Mouse (Mus musculus) small intestine, adult 2 months (tissue): ENCODE measurements at regions not wholly inside any gene's neighbourhood (a gene's known extent, or its start where the extent isn't known, plus 50 kb on each side); places are given as distances from the start of the nearest gene placed in this dataset.

Experiments used
- CTCF ChIP-seq: fragments of 200-500 bp; IDR thresholded peaks from 2 replicates; pipeline ENCODE4 v1.5.1; 2012; ENCODE audit warnings: low read depth, mild to moderate bottlenecking, control low read depth, inconsistent platforms, low read length, moderate library complexity, mixed read lengths; ENCODE audit not compliant: insufficient replicate concordance, insufficient read length; ENCODE audit errors: extremely low read depth
- POLR2A ChIP-seq: fragments of 200-500 bp; IDR thresholded peaks from 2 replicates; pipeline ENCODE4 v1.6.1; 2012; ENCODE audit warnings: low read depth, mild to moderate bottlenecking, control low read depth, inconsistent platforms, low read length, moderate library complexity

- no peak for TF ChIP-seq CTCF
- TF ChIP-seq POLR2A, result no peak
Observed at GRCm38 (mm10) chrX:12449688-12450087, 137.9 kb upstream of the Atp6ap2 start.
